Mouse (Mus musculus) erythroblast, embryonic 14.5 days (primary cell): ENCODE results near the gene Il9r.

Experiments used
- GATA1 ChIP-seq: IDR thresholded peaks from 2 replicates; pipeline ENCODE4 v1.6.1; 2012; ENCODE audit warnings: low read length, inconsistent platforms, mixed read lengths
- TAL1 ChIP-seq: IDR thresholded peaks from 3 replicates; pipeline ENCODE4 v1.6.1; 2012; ENCODE audit warnings: low read length, inconsistent platforms, mixed read lengths

DNA sequence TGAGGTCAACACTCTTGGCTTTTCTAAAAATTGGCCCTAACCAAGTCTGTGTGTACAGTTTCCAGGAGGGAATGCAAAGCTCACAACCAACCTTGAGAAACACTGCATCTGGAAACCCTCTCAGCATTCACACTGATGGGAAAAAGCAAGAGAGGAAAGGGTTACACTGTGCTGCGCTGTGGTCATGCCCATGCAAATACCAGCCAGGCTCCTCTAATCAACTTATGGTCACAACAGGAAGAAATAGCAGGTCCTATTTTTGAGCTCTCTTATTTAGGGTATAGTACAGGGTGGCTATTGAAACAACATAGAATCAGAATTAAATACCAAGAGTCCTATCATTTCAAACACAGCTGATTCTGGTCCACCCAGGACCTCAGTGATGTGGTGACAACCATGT is 44.5 kb upstream of the Il9r start:
- no peak for TF ChIP-seq TAL1
- TF ChIP-seq GATA1, result no peak
